Mouse (Mus musculus) ZHBTc4 (cell line): ENCODE data around the gene Gpr62.

Experiments
- DNase-seq: peaks from one replicate; pipeline ENCODE4 v3.0.0-alpha.2; 2011; ENCODE audit warnings: low read depth, low spot score

Gpr62 gene

DNA sequence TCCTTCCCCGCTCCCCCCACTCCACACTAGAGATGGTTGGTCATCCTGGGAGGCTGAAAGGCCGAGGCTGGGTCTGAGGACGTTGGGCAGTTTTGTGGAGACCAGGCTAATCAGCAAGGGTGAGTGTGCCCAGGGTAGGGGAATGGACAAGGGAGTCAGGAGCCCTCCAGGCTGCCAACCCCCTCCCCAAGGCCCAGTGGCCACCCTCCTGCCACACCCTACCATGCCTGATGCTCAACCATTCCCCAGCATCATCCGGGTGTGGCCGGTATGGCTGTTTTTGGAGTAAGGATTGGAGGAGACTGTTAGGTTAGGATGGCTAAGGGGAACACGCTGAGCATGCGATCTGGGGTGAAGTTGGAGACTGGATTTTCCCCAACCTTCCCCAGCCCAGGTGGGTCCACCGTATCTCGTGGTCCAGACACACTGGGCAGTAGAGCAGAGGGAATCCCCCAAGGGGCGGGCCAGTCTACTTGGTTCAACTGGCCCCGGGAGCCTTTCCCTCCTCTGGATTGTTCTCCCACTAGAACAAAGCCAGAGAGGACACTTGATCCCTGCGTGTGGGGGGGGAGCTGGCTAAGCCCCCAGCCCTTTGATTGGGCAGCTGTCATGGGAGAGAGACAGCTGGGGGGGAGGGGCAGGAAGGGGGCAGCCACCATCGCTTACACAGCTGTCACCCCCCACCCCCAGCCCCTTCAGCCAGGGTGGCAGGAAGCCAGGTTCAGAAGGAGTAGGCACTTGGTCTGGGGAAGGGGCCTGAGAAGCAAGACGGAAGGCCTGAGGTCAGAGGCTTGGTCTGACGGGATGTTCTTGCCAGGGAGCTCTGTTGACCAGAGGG lies 9.2 kb downstream of the Gpr62 start:
- DNase-seq, result no peak

DNA sequence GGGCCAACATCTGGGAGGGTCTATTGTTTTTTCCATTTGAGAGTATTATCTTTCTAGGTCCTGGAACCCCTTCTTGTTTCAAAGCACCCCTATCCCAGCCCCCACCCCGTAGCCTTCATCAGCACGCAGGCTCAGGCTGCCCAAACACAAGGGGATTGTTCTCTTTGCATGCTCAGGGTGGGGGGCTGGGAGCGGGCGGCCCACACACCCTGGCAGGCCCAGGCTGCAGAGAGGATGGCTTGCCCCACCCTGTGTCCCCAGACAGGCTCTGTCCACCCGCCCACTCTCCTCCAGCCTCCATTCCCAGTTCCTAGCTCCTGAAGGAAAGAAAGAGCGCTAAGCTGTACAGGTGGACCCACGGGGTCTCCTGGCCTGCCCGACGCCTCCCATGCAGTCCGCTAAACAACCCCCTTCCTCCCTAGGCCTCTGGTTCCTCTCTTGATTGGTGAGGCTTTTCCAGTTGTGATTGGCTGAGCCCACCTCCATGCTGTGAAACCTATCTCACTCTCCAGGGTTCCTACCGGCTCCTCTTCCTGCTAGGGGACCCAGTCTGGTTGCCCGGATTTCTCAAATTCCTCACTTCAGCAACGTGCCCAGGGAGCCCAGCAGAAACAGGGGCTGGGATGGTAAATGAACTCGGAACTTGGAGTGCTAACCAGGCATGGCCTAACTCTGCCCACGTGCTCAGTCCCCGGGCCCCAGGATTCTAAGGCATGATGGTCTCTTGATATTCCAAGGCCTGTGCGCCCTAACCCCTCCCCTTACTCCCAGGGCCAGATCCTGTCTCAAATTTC lies 10.7 kb downstream of the Gpr62 start:
- peak; percentile 65 for DNase-seq

DNA sequence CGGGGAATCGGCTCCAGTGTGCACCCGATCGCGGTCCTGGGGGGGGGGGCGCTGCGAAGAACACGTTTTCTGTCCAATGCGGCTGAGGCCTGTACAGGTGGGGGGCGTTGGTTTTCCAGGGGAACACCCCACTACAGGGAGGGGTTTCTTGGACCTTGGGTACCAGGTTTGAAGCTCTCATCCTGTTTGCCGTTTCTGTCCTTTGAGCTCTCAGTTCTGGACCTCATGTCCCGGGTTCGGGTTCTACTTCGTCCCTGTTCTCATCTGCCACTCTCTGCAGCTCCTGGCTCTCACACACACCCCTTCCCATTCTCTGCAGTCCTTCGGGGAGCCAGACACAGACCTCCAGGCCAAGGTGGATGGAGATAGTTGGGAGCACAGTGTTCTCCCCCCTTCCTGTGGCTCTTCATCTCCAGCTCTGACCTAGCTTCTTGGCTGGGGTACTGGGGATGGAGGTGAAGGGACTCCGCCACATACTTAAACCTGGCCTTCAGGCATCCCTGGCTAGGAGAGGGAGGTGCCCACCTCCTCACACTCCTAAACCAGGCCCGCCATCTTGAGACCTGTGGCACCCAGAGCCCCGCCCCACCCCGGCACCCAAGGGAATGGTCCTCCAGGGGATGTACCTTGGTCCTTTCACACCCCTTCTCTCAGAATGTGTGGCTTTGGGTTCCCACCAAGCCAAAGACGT lies 11.5 kb downstream of the Gpr62 start:
- DNase-seq, result peak; percentile 40

DNA sequence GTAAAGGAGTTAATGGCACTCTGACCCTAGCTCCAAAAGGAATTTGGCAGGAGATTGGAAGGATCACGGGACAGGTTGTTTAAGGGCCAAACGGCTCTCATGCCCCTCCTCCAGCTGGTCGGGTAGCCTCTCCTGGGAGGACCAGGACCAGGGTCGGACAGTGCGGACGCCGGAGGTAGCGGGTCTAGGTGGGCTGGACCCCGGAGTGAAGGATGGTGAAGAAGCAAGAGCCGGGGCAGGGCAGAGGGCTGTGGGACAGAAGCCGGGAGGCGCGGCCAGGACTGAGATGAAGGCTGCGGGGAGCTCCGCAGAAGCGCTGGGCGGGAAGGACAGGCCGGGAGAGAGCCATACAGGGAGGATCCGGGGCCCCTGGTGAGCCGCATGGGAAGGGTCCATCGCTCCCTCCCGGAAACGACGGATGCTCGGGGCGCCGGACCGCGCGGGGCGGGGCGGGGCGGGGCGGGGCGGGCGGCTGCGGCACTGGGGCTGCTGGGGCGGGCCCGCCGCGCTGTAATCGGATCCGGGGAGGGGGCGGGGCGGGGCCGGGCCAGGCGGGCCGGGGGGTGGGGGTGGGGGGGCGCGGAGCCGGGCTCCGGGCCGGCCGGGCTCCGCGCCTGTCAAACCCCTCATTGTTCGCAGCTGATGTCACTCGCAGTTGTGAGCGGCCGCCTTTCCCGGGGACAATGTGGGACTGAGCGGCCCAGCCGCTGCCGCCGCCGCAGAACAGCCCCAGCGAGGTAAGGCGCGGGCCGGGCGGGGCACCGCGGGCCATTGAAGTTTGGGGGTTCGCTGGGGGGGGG lies 12.3 kb downstream of the Gpr62 start, which contains the start of gene Pcbp4:
Gene Pcbp4, plus strand, starts transcription at position 21 of the 800 bp plus-strand sequence.
- peak; percentile 69 for DNase-seq

DNA sequence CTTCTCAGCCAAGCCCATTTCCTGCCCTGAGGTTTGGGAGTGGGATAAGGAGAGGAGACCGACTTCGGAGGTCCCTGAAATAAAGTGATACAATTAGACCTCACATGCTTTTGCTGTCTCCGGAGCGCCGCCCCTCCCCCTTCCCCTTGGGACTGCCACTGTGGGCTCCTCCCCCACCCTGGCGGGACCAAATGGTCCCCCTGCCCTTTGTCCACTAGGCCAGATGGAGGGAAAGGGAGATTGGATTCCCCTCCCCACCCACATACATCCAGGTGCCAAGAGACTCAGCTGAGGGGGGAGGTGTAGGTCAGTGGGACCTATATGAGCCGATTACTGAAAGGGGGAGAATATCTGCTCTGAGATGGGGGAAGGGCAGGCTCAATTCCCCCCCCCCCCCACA lies 12.9 kb downstream of the Gpr62 start:
- DNase-seq, result peak; percentile 58

DNA sequence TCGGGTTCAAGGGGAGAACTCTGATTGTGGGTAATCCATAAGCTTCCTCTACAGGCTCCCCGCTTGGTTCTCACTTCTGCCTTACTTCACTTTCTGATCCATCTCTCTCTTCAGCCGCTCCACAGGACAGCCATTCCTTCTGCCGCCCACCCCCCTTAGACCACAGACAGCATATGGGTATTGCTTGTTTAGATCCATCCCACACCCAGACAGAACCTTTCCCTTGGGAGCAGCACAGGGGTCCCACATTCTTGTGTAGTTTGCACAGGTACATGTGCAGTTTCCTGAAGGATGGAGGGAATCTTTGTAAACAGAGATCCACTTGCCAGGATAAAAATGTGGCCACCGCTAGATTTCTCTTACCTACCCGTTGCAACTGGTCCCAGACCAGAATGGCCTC lies 13.4 kb downstream of the Gpr62 start:
- no peak for DNase-seq

DNA sequence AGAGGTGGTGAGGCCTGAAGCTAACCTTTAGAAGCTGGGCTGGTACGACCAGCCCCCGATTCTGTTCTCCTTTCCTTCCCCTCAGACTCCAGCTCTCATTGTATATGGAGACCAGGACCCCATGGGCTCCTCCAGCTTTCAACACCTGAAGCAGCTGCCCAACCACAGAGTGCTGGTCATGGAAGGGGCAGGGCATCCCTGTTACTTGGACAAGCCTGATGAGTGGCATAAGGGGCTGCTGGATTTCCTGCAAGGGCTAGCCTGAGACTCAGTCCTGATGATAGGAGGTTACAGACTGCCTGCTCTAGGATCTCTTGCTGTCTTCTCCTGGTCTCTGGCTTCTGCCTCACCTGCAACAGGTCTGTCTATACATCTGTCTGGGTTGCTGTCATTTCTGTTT lies 13.8 kb downstream of the Gpr62 start:
- no peak for DNase-seq

DNA sequence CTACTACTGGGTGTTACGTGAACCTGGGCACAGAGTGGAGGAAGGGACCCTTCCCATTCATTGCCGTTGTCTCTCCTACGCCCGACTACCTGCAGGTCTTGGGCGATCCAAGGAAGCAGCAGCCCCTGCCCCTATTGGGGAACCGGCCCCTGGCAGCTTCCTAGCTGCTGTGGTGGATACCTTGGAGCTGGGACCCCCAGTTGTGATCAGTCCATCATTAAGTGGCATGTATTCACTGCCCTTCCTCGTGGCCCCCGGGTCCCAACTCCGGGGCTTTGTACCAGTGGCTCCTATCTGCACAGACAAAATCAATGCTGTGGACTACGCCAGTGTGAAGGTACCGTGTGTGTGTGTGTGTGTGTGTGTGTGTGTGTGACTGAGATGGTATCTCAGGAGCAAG lies 14.4 kb downstream of the Gpr62 start:
- no peak for DNase-seq

DNA sequence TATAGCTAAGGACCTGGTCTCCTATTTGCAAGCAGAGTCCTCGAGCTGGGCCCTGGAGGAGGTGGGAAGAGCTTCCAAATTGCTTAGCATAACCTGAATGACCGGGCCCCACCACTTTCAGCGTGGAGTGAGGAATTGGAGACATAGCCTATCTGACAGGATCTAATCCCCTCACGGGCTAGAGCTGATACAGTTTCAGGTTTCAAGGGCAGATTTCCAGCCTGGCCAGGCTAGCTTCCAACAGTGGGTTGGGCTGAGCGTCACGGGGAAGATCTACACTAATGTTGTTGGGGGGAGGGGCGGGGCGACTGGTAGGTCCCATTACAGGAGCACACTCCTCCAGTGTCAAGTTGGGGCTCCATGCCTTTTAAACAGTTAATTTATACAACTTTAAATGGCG lies 15.1 kb downstream of the Gpr62 start:
- DNase-seq, result peak; percentile 66

DNA sequence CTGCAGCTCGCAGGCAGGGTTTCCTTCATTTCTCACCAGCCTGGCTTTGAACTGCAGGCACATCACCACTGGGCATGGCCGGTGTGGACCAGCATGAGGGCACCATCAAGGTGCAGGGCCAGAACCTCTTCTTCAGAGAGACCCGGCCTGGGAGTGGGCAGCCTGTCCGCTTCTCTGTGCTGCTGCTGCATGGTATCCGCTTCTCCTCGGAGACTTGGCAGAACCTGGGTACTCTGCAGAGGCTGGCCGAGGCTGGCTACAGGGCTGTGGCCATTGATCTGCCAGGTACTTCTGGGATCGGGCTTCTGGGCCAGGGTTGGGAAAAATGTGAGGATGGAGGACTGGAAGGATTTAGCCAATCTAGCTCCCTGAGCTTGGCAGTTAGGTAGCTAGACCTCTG lies 15.8 kb downstream of the Gpr62 start:
- no peak for DNase-seq

DNA sequence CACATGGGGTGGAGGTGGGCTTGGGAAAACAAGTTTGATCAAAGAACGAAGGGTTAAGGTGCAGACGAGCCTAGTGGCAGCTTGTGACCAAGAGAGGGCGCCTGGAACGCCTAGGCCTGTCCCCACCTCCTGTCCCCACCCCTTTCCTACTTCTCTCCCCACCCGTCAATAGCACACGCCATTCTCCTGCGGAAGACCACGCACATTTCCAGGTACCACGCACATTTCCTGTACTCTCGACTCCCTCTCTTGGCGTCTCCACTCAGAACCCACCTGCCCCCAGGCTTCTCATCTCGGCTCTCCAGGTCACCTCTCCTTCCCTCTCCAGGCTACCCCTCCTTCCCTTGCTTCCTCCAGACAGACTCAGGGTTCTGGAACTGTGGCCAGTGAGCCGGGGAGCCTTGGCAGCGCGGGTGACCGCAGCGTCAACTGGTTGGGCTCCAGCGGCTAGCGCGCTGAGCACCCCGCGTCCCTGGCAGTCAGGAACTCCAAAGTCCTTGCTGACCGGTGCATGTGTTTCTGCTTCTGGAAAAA lies 17.2 kb downstream of the Gpr62 start:
- peak; percentile 76 for DNase-seq

DNA sequence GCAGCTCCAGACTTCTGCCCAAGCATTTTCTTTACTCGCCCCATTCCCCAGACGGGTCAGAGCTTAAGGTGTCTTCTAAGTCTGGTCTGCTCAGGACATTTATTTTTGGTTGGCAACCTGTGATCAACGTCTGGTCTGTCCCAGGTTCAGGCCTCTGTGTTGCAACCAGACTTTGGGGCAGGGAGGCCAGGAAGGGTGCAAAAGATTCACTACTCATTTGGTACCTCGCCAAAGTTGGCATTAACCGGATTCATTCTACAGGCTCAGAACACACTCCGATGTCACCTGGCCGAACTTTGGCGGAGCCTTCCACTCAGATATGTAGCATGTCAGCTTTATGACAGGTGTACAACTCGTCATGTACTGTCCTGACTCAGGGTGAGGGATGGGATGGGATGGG lies 17.8 kb downstream of the Gpr62 start:
- DNase-seq, result no peak

DNA sequence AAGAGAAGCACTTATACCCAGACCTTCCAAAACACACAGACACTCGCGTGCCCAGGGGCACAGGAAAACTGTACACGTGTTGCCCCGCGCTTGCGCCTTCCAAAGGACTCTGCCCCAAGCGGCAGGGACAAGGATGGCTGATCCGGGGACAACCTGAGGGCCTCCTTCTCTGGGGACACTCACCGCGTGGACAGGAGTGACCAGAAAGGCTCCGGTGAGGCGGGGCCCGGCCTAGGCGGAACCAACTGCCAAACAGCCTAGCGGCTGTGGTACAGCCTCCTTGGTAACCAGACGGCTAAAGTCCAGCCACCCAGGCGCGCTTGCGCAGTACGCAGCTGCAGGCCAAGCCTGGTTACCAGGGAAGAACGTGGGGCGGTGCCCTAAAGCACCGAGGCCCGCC lies 18.4 kb downstream of the Gpr62 start, which contains the start of the genes Abhd14b and Abhd14a:
Gene Abhd14b, plus strand, starts transcription at position 112 of the 400 bp plus-strand sequence.
Gene Abhd14a, minus strand, starts transcription at position 331 of the 400 bp plus-strand sequence.
- DNase-seq, result peak; percentile 92

DNA sequence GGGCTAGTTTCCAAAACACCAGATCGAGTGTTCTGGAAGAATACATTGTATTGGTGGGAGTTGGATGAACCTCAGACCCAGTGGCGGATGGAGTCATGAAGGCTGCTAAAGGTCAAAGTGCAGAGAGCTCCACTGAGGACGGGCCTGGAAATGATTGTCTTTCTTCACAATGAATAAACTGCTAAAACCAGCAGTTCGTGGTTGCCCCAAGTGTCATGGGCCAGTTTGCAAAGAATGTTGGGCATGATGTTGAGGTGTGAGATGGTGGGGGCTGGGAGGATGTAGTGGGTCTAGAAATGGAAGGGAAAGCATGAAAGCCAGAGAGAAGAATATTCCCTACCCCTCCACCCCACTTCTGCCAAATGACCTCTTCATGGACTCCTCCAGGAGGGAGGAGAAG lies 20.9 kb downstream of the Gpr62 start:
- no peak for DNase-seq

DNA sequence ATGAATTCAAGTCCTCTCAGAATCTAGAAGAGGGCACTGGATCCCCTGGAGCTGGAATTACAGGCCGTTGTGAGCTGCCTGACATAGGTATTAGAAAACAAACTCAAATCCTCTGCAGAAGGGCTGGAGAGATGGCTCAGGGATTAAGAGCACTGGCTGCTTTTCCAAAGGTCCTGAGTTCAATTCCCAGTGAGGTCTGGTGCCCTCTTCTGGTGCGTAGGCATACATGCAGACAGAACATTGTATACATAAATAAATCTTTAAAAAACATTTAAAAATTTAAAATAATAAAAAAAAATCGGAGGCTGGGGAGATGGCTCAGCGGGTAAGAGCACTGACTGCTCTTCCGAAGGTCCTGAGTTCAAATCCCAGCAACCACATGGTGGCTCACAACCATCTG lies 23.1 kb downstream of the Gpr62 start:
- no peak for DNase-seq

DNA sequence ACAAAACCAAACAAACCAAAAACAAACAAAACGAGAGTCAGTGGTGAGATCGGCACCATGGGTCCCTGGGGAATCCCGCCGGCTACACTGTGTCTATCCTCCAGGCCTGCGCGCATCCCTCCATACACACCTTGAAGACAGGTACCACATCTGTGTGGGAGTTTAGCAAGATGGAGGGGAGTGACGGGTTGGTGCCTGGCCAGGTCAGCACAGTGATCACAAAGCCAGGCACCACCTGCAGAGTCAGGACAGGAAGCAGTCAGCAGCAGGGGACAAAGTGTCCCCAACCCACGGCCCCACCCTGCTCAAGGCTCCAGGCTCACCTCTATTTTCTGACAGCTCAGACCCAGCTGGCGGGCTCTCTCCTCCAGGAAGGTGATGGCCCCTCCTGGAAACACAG lies 29.2 kb downstream of the Gpr62 start:
- peak; percentile 36 for DNase-seq

DNA sequence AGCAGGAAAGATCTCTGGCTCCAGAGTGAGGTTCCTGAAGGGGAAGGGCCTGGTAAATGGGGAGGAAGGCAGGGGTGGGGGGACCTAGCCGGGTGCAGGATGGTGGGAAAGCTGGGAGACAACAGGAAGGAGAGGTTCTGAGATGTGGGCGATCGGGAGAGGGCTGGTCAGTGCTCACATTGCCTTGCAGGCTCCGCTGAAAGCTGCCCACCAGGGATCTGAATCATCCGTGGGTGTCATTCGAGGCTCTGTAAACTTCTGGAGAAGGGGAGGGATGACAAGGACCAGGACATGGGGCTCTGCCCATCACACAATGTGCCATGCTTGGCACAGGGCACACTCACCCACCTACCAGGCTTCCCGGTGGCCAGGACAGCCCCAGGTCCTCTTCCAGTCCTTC lies 32.3 kb downstream of the Gpr62 start:
- peak; percentile 20 for DNase-seq

DNA sequence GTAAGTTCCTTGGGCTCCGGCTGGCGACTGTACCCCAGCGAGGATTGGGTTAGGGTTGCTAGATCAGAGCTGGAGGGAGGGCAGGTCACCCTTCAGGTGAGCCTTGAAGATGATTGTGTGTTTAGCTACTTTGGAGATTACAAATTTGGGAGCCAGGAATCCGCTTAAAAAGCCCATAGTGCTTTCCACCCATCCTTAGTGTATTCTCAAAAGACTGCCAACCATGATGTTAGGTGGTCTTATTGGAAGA lies 35.8 kb downstream of the Gpr62 start:
- no peak for DNase-seq

DNA sequence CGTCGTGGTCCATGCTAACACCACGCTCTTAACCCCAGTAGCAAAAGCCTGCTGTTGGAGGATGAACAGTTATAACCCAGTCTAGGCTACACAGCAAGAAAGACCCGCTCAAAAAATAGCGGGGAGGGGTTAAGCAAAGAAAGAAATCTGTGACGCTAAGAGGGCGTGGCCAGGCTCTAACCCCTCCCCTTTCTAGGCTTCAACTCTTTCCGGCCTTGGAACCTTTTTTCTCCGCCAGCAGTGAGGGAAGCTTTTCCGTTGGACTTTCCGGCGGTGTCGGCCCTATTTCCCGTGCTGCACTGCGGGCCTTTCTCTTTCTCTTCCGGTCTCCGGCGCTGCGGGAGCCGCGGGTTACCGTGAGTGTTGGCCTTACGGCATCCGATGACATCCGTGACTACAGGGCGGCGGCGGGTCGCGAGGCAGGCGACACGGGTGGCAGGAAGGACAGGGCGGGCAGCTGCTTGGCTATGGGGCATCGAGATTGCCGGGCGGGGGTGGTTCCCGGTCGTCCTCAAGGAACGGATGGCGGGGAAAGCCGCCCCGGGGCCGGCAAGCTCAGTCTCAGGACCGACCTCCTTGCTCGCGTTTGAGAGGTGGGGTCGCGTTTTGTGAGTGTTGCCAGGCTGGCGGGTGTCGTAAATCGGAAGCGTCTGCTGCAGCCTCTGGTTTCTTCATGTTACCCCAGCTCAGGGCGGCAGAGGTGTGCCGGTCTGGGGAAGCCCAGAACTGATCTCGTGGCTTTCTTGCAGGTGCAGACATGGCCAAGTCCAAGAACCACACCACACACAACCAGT lies 36.3 kb downstream of the Gpr62 start, which contains the start of gene Rpl29:
Gene Rpl29, plus strand, starts transcription at position 234 of the 794 bp plus-strand sequence.
- DNase-seq, result peak; percentile 97

DNA sequence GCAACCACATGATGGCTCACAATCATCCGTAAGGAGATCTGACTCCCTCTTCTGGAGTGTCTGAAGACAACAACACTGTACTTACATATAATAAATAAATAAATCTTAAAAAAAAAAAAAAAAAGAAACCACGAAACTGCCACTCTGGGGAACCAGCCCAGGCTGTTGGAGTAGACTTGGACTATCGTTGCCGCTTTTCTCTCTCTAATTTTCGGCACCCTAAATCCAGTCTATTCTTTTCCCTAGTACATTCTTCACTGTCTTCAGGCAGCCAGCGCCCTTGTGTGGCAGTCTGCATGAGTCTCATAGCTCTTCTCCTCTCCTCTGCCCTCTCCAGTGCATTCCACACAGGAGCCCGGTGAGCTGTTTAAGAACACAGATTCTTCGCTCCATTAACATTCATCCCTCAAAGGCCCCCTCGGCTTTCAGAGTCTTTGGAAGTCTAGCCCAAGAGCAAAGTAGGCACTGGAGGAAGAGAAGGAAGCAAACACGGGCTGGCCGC lies 37.0 kb downstream of the Gpr62 start:
- DNase-seq, result no peak
